Mouse (Mus musculus) right cerebral cortex, postnatal 25 days (tissue): ENCODE data around the gene Vmn2r24.
"Not testable (repeated sequence)": the region's sequence is repeated elsewhere in the genome, so short reads cannot be mapped to it uniquely, and the experiment has no call there.

Experiments
- DNase-seq: peaks from one replicate; pipeline ENCODE4 v3.0.0; 2022

The Vmn2r24 gene

GRCm38 (mm10) chr6:123778579-123778978 is at the start of gene Vmn2r24:
Gene Vmn2r24, plus strand, starts transcription at chr6:123778879.
- no peak for DNase-seq

- DNase-seq, result no peak
Observed at GRCm38 (mm10) chr6:123770031-123770430, 8.6 kb upstream of the Vmn2r24 start.

- no peak for DNase-seq
Observed at GRCm38 (mm10) chr6:123784857-123785256, 6.2 kb downstream of the Vmn2r24 start.

GRCm38 (mm10) chr6:123793746-123794145 is 15.1 kb downstream of the Vmn2r24 start:
- DNase-seq, result no peak

- DNase-seq, result not testable (repeated sequence)
Observed at GRCm38 (mm10) chr6:123810291-123810690, 31.6 kb downstream of the Vmn2r24 start.

- DNase-seq, result no peak
Observed at GRCm38 (mm10) chr6:123819951-123820350, 41.3 kb downstream of the Vmn2r24 start.

GRCm38 (mm10) chr6:123853363-123853762 is 74.7 kb downstream of the Vmn2r24 start, which contains the start of gene Vmn2r25:
Gene Vmn2r25, minus strand, starts transcription at chr6:123853463.
- DNase-seq, result not testable (repeated sequence)
